Mouse (Mus musculus) myocyte (in vitro differentiated cells): ENCODE measurements around the gene Cox14. TPM values are rescaled to one million over a fixed set of nuclear protein-coding genes. Genes with fewer than 3 reads are reported as not detected.

Experiments
- H3K27me3 ChIP-seq: one replicate; pipeline ENCODE4 v1.6.1; 2011; ENCODE audit not compliant: control insufficient read depth, insufficient read depth, insufficient read length
- H3K36me3 ChIP-seq: one replicate; pipeline ENCODE4 v1.6.1; 2011; ENCODE audit not compliant: control insufficient read depth, insufficient read depth
- H3K4me2 ChIP-seq: one replicate; pipeline ENCODE4 v1.6.1; 2011; ENCODE audit warnings: low read depth, control low read depth
- H3K4me3 ChIP-seq: one replicate; pipeline ENCODE4 v1.5.1; 2011; ENCODE audit warnings: mild to moderate bottlenecking, control low read depth, moderate library complexity
- H3K79me2 ChIP-seq: one replicate; pipeline ENCODE4 v1.6.1; 2011; ENCODE audit not compliant: control insufficient read depth, insufficient read depth
- H3ac ChIP-seq: one replicate; pipeline ENCODE4 v1.6.1; 2011; ENCODE audit not compliant: control insufficient read depth, insufficient read length
- CEBPB ChIP-seq: IDR thresholded peaks from 2 replicates; pipeline ENCODE4 v1.6.1; 2011; ENCODE audit warnings: mild to moderate bottlenecking, moderate library complexity; ENCODE audit not compliant: poor library complexity, insufficient read depth, severe bottlenecking
- E2F4 ChIP-seq: IDR thresholded peaks from one replicate; pipeline ENCODE4 v1.6.1; 2011; ENCODE audit warnings: mild to moderate bottlenecking, control low read depth, moderate library complexity; ENCODE audit not compliant: insufficient read depth
- MAX ChIP-seq: IDR thresholded peaks from one replicate; pipeline ENCODE4 v1.6.1; 2011; ENCODE audit warnings: low read depth, mild to moderate bottlenecking, control low read depth
- MYOD1 ChIP-seq, 3 experiments: IDR thresholded peaks; one replicate each; pipeline ENCODE4 v1.6.1; 2011; ENCODE audit warnings: control low read depth in 2 of 3, low read depth in 2 of 3, mild to moderate bottlenecking in 2 of 3, moderate library complexity in 1 of 3; ENCODE audit not compliant: insufficient read length in 2 of 3, control insufficient read depth in 1 of 3
- MYOG ChIP-seq, 3 experiments: IDR thresholded peaks; one replicate each; pipeline ENCODE4 v1.6.1; 2011; ENCODE audit warnings: control low read depth in 2 of 3, low read depth in 2 of 3, mild to moderate bottlenecking in 2 of 3; ENCODE audit not compliant: insufficient read length in 2 of 3, control insufficient read depth in 1 of 3, insufficient read depth in 1 of 3
- POLR2A ChIP-seq: IDR thresholded peaks from one replicate; pipeline ENCODE4 v1.6.1; 2011; ENCODE audit warnings: low read depth, mild to moderate bottlenecking, control low read depth, moderate library complexity; ENCODE audit not compliant: insufficient read length
- POLR2AphosphoS2 ChIP-seq: IDR thresholded peaks from one replicate; pipeline ENCODE4 v1.6.1; 2011; ENCODE audit warnings: low read depth, control low read depth; ENCODE audit not compliant: insufficient read length
- REST ChIP-seq: IDR thresholded peaks from one replicate; pipeline ENCODE4 v1.6.1; 2011; ENCODE audit warnings: mild to moderate bottlenecking, control low read depth, moderate library complexity; ENCODE audit not compliant: insufficient read depth, insufficient read length
- SRF ChIP-seq: IDR thresholded peaks from one replicate; pipeline ENCODE4 v1.6.1; 2011; ENCODE audit warnings: low read depth; ENCODE audit not compliant: control insufficient read depth, insufficient read length
- TCF12 ChIP-seq: IDR thresholded peaks from one replicate; pipeline ENCODE4 v1.6.1; 2011; ENCODE audit warnings: mild to moderate bottlenecking, control low read depth; ENCODE audit not compliant: poor library complexity, insufficient read depth, severe bottlenecking
- TCF3 ChIP-seq: IDR thresholded peaks from one replicate; pipeline ENCODE4 v1.6.1; 2011; ENCODE audit warnings: low read depth, control low read depth; ENCODE audit not compliant: insufficient read length
- USF1 ChIP-seq: IDR thresholded peaks from one replicate; pipeline ENCODE4 v1.6.1; 2011; ENCODE audit warnings: low read depth, mild to moderate bottlenecking, control low read depth, moderate library complexity
- polyA plus RNA-seq: library from polyadenylated mRNA; unstranded; fragments of >200 nt; fragmentation: generic; extraction: Trizol; gene quantifications from one replicate; pipeline ENCODE4 v1.2.1, GENCODE M21; 2012; ENCODE audit warnings: missing spikeins

Gene Cox14
- polyA plus RNA-seq, 1 experiment = 410 TPM

DNA sequence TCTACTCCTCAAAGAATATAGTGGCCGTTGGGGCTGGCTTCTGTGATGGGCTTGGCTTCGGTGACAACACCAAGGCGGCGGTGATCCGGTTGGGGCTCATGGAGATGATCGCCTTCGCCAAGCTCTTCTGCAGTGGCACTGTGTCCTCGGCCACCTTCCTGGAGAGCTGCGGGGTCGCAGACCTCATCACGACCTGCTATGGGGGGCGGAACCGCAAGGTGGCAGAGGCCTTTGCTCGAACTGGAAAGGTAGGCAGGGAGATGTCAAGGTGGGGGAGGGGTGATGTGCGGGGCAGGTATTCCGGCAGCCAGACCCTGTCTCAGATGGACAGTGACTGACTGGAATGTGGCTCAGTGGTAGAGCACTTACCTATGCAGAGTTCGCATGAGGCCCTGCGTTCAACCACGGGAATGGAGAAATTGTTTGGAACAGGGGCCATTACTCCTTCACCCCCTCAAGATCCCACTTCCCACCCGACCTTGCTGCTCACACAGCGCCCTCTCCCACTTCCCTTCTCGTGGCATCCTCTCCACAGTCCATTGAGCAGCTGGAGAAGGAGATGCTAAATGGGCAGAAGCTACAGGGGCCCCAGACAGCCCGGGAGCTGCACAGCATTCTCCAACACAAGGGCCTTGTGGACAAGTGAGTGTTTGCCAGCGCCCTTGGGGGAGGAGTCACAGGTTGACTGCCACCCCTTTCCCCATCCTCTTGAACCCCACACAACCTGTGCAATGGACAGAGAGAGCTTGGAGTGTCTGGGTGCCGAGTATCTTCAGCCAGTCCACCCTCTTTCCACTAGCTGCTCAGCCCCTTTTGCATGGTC, 3.3 kb upstream of the Cox14 start:
- Histone ChIP-seq H3K4me2 (no peak overlapping the region), H3K4me3 (no peak overlapping the region), H3K79me2 (peaks cover 14% of the 10 kb centered on the region), H3ac (no peak overlapping the region), H3K36me3 (no peaks in the 10 kb centered on the region), H3K27me3 (no peaks in the 10 kb centered on the region)
- TF ChIP-seq MYOG (IDR thresholded peaks at IDR 0.05; ENCODE audit: control insufficient read depth in 1 of 3, insufficient read depth in 1 of 3, insufficient read length in 2 of 3, low read depth in 2 of 3) (no peak), SRF (no peak), TCF3 (no peak), MAX (no peak), MYOD1 (IDR thresholded peaks at IDR 0.05; ENCODE audit: control insufficient read depth in 1 of 3, insufficient read length in 2 of 3, low read depth in 2 of 3) (no peak), TCF12 (no peak), REST (no peak), POLR2A (no peak), POLR2AphosphoS2 (no peak), E2F4 (no peak), USF1 (no peak), CEBPB (no peak)

DNA sequence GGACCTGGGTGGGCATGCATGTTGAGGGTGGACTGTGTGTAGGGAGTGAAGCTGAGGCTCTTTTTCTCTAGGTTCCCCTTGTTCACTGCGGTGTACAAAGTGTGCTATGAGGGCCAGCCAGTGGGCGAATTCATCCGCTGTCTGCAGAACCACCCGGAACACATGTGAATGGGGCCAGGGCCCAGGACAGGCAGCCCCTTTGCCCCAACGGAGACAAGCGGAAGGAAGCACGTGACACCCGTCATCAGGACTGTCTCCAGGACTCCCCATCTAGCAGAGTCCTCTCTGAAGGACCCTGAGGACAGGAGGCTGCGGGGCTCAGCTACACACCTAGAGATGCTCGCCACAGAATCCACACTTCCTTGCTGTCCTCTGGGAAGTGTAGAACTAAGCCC, 2.3 kb upstream of the Cox14 start:
- H3ac ChIP-seq = no peak overlapping the region
- H3K27me3 ChIP-seq = no peaks in the 10 kb centered on the region
- no peak overlapping the region for H3K4me3 ChIP-seq
- peak overlapping the region; percentile 97 for H3K4me2 ChIP-seq
- peaks cover 6% of the 10 kb centered on the region for H3K36me3 ChIP-seq
- TF ChIP-seq USF1 (no peak), TCF12 (no peak), CEBPB (no peak), MYOD1 (IDR thresholded peaks at IDR 0.05; ENCODE audit: control insufficient read depth in 1 of 3, insufficient read length in 2 of 3, low read depth in 2 of 3) (no peak), REST (no peak), MAX (no peak), SRF (no peak)
- peaks cover 23% of the 10 kb centered on the region for H3K79me2 ChIP-seq

DNA sequence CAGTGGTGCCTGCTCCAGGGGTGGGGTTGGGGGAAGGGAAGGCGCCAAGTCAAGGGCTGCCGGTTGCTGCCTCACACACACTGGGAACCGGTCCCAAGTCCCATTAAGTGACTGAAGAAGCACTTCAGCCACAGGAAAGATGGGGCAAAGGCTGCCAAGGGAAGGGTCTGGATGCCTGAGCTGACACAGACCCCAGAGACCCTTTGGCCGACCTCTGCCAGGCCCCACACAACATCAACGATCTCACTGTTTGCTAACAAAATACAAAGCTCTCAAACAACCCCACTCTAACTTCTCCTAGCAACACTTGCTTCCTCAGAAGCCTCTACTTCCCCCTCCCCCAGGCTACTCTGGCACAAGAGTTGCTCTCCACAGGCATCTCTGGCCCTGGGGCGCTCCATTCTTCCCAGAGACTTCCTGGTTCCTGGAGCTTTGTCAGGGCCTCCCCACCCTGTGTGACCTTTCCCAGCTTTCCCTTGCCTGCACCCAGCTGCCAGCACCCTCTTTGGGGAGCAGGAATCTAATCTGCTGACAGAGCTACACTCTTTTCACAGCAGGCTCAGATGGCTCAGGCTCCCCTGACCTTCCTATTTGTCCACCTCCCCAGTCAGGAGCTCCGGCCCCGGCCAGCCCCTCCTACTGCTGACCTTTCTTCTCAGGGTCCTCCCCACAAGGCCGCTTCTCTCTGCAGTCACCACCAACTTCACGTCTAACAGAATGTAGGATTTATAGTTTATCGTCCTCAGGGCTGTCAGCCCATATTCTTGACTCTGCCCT, 1.7 kb upstream of the Cox14 start:
- Histone ChIP-seq H3K79me2 (peaks cover 29% of the 10 kb centered on the region), H3ac (no peak overlapping the region), H3K4me3 (peak overlapping the region; percentile 52), H3K4me2 (peak overlapping the region; percentile 97), H3K27me3 (no peaks in the 10 kb centered on the region), H3K36me3 (peaks cover 12% of the 10 kb centered on the region)
- TF ChIP-seq MYOG (IDR thresholded peaks at IDR 0.05; ENCODE audit: control insufficient read depth in 1 of 3, insufficient read depth in 1 of 3, insufficient read length in 2 of 3, low read depth in 2 of 3) = no peak
- TF ChIP-seq E2F4 = no peak
- no peak for TF ChIP-seq TCF3
- no peak for TF ChIP-seq TCF12
- no peak for TF ChIP-seq MYOD1 (IDR thresholded peaks at IDR 0.05; ENCODE audit: control insufficient read depth in 1 of 3, insufficient read length in 2 of 3, low read depth in 2 of 3)
- no peak for TF ChIP-seq SRF
- TF ChIP-seq CEBPB = no peak
- no peak for TF ChIP-seq REST

DNA sequence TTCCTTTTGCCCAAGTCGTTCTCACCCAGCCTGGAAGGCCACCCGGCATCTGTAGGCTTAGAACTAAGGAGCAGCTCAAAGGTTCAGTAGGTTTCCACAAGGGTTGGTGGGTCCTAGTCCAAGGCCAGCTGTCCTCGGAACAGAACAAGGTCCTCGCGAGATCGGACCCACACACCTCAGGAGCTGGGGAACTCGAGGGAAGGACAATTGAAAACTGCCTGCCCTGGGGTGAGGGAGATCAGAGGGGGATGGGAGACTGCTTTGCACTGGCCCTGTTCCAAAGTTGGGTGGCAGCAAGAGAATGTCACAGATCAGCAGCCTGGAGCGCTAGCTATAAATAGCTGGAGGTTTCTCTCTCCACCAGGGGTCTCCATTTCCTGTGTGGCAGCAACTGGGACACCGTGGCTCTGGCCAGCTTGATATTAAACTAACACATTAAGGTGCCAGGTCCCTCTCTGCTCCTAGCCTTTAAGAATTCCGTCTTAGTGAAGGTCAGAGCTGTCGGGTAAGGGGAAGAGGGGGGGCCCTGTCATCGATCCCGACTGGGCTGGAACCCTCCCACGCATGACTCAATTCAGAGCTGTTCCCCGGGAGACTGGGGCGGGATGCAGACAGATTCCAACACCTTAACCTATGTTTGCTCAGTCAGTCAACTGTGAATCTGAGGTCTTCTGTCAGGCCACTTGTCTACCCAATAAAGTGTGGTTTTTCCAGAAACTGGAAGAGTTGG, 961 bp upstream of the Cox14 start:
- peaks cover 18% of the 10 kb centered on the region for H3K36me3 ChIP-seq
- H3ac ChIP-seq = no peak overlapping the region
- peaks cover 29% of the 10 kb centered on the region for H3K79me2 ChIP-seq
- H3K4me2 ChIP-seq = peak overlapping the region; percentile 97
- H3K27me3 ChIP-seq = no peaks in the 10 kb centered on the region
- TF ChIP-seq TCF3 (no peak), MYOD1 (IDR thresholded peaks at IDR 0.05; ENCODE audit: control insufficient read depth in 1 of 3, insufficient read length in 2 of 3, low read depth in 2 of 3) (no peak), USF1 (no peak), TCF12 (no peak), MAX (no peak), REST (no peak), E2F4 (no peak), CEBPB (no peak), MYOG (IDR thresholded peaks at IDR 0.05; ENCODE audit: control insufficient read depth in 1 of 3, insufficient read depth in 1 of 3, insufficient read length in 2 of 3, low read depth in 2 of 3) (peak in 1 of 3 experiments; percentile 17), SRF (no peak), POLR2AphosphoS2 (peak; percentile 19), POLR2A (peak; percentile 38)
- H3K4me3 ChIP-seq = peak overlapping the region; percentile 52
